Mouse (Mus musculus) cerebellum, postnatal 25 days (tissue): Measurements from ENCODE around the gene Myb.
"Not testable (repeated sequence)": the region's sequence is repeated elsewhere in the genome, so short reads cannot be mapped to it uniquely, and the experiment has no call there.

Source experiments
- DNase-seq, 2 experiments: peaks; one replicate each; pipeline ENCODE4 v3.0.0; 2021; ENCODE audit warnings: mixed read lengths in 2 of 2

Gene Myb

DNA sequence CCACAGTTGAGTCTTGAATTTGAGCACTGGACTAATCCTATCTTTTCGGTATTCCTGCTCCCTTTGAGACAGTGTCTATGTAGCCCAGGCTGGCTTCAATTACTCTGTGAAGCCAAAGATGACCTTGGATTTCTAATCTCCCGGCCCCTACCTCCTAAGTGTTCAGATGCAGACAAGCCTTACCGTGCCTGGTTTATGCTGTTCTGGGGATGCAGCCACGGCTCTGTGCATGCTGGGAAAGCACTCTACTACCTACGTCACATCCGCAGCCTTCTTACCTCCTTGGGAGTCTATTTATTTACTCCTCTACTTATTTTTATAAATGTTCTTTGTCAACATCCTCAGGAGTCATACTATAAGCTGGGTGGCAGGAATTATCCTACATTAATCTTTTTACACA, 7.1 kb upstream of the Myb start:
- DNase-seq: no peak

DNA sequence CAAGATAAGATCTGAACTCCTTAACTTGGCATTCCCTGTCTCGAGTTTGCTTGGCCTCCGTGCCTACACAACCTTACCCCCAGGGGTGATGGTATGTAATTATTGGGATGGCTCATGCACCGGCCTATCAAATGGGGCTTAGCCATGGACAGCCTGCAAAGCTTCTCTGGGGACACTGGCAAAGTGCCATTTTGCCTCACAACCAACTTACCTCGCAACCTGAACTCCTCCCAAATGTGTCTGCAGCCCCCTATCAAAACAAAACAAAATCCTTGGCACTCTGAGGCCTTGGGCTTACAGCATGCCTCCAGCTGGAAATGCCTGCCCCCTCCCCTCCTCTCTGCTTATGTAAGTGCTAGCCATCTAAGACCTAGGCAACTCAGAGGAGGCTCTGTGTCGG, 6.4 kb upstream of the Myb start:
- DNase-seq: no peak

- no peak for DNase-seq
Measured at GRCm38 (mm10) chr10:21165411-21165810, 4.6 kb upstream of the Myb start.

GRCm38 (mm10) chr10:21162124-21162523, 1.3 kb upstream of the Myb start:
- no peak for DNase-seq

- peak in 1 of 2 experiments; percentile 21 for DNase-seq
Measured at GRCm38 (mm10) chr10:21161359-21162094, 743 bp upstream of the Myb start.

- peak; percentile 38 to 45 for DNase-seq
Measured at GRCm38 (mm10) chr10:21159697-21160394, 938 bp downstream of the Myb start.

GRCm38 (mm10) chr10:21158918-21159443, 1.8 kb downstream of the Myb start:
- peak; percentile 33 to 43 for DNase-seq

DNA sequence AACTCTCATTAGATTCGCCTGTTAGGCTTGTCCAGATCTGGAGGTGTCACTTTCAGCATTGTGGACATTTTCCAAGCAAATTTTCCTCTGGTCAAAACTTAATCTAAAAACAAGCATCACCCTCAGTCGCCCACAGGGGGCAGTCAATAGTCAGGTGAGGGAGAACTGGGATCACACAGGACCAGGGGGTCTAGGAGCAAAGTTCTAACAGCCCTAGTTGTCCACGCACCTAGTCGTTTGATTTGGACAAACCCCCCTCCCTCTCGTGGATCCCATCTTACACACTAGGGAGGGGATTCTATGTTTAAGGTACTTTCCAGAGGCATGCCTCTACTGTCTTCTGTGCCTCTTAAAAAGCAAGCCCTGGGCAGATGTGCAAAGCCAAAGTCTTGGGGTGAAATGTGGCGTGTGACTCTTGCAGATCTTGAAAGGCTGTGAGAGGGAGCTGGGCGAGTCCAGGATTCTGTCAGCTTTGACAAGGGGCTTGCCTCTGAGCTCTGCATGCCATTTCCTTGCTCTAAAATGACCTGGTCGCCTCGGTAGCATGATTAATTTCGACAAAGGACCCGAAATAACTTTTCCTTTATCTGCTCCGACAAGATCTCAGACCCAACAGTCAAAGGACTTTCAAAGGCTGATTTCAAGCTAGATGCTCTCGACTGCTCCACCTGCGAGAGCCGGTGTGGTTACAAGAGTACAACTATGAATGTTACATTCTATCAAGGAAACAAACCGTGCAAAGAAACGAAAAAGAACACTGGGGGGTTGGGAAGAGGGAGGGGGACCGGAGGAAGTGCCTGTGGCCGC, 2.5 kb downstream of the Myb start:
- DNase-seq: peak; percentile 41 to 67

DNA sequence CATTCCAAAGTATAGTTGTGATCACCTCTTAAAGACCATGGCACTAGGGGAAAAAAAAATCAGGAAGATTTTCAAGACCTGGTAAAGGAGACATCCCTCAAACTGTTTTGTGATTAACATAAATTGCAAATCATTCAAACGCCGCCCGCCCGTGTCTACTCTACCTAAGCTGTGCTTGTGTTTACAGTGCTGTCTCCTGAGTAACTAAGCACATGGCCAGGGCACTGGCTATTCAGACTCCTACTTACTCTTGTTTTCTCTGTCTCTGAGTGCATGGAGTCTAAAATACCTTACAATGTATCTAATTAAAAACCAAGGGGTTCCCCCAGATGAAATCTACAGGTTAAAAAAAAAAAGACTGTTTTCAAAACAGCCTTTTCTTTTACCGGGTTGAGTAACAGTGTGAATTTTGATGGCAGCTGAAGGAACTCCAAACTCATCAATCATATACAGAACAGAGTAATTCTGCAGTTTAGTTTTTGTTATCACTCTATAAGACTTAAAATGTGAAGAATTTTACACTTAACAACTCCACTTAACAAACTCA, 3.8 kb downstream of the Myb start:
- DNase-seq: no peak

DNA sequence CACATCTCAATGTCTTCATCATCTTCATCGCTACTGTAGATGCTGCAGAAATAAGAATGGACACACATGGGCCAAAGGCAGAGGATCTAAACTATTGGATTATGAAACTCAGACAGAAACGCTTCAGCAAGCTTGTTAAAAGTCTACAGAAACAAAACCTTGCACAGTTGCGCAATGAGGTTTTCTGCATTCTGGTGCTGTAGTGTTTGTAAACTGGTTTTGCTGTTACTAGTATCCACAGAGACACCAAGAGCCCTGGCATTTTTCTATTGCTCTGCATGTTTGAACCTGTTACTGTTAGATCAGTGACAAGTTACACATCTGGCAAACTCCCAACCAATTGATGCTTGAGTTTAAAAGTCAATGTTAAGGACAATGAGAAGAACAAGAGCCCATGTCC, 4.4 kb downstream of the Myb start:
- no peak for DNase-seq

DNA sequence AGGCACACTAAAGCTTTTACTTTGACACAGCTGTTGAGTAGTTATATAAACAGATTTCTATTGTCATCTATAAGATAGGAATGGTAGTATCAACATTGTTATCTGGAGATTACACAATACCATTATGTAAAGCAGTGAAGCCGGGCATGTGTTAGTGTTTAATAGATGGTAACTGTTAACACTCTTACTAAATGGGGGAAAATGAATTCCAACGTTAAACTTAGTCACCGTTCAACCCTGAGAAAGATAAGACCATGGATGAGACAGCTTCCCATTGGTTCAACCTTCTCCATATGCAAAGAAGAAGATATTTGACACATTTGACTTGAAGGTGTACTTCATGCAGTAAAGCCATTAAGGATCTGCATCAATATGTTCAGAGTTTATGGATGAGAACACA, 5.9 kb downstream of the Myb start:
- no peak for DNase-seq

GRCm38 (mm10) chr10:21153433-21153832, 7.4 kb downstream of the Myb start:
- no peak for DNase-seq

DNA sequence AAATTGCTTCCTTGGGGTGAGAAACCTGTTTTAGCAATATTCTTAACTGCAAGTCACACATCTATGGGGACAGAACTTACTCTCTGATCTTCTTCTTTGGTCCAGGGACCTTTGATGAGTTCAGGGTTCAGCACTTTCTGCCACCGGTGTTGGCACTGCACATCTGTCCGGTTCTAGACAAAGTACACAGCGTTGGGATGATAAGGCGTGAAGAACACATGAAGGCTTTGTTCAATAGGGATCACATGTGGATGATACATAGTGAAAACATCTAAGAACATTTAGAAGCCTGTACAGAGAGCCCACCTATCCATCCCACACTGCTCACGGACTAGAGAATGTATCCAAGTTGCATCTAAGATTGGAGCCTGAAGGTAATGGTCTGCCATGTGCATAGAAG, 8.0 kb downstream of the Myb start:
- DNase-seq: no peak

- no peak for DNase-seq
Measured at GRCm38 (mm10) chr10:21151320-21151719, 9.5 kb downstream of the Myb start.

- DNase-seq: not testable (repeated sequence)
Measured at GRCm38 (mm10) chr10:21149945-21150344, 10.8 kb downstream of the Myb start.

GRCm38 (mm10) chr10:21146719-21147118, 14.1 kb downstream of the Myb start:
- no peak for DNase-seq

GRCm38 (mm10) chr10:21146263-21146662, 14.5 kb downstream of the Myb start:
- no peak for DNase-seq

DNA sequence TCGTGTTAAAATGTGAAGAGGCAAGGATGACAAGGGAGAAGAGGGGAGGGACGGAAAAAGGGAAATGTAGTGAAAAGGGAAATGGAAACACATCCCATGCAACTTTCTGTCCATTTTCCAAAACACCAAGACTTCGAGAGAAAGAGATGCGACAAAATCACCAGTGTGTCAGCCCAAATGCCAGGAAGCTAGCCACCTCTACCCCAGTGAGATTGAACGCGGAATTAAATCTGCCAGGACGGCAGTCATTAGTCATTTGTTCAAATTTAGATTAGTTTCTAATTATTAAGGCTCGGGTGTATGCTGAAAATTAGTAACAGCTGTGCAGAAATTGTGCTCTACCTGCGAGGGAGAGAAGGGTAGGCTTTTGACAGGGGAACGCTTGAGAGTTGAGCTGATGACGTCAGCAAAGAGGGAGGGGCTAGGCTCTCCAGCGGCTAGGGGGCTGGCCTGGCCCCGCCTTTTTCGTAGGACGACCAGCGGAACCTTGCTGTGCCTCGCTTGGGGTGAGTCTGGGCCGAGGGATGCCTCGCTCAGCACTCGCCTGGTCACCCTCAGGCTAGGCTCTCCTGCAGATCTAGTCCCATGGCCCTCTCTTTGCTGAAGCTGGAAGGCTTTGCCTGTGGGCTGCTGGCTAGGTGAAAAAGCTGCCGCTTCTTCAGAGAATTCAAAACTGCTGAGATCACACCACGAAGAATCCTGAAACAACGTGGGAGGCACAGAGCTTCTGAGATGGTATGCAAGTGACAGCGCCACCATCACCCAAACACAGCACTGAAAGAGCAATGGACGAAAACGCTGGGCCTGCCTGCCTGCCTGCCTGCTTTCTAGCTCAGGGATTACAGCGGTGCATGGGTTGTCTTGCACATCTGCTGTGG, 15.9 kb downstream of the Myb start:
- peak; percentile 65 to 81 for DNase-seq

- DNase-seq: no peak
Measured at GRCm38 (mm10) chr10:21135297-21135696, 25.5 kb downstream of the Myb start.

DNA sequence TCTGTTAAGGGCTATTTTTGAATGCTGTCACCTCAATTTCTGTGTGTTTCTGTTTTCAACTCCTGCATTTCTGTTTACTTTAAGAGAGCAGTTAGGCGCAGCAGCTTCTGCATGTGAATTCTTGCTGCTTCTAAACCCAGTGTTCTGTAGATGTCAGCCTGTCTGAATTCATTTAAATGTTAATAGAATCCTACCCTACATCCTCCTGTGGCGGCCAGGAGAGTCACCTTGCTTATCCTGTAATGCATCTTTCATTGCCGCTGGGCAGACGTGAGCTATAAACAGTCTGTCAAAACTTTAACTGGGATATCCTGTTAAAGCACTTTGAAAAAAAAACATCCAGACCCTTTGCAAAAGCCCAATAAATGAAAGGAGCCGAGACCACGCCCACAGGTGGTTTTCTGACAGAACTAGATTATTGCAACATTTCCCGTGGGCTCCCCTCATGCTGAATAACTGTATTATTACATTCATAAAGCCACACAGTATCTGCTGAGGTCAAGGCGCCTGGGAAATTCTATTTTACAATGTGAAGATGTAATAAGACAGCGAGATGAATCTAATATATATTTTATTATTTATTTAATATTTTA, 29.8 kb downstream of the Myb start:
- no peak for DNase-seq

DNA sequence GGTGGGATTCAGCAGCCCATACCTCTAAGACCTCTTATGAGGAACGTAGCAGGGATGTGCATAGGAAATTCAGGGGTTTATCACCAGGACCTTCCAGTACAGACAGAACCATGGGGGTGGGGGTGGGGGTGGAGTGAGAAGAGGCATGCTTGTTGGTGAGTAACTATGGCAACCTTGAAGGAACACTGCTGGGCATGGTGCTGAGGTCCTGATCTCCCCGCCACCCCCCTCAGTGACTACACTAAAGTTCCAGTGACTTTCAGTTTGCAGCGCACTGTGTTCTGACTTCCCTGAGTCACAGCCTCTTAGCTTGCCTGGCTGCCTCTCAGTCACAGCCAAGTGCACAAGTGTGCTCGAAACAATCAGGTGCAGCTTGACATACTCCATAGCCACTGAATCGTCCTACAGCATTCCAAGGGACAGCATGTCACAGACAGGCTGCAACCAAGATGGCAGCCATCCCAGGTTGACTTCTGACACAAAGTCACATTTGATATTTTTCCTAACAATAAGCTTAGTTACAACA, 32.6 kb downstream of the Myb start:
- DNase-seq: no peak
